Mouse (Mus musculus) hindbrain, embryonic 11.5 days (tissue): ENCODE measurements around the gene Lgals3bp. TPM values are rescaled to one million over a fixed set of nuclear protein-coding genes. Genes with fewer than 3 reads are reported as not detected.

ENCODE experiments used
- ATAC-seq: fragments of 200-750 bp; cut with Nextera tagmentation; 2 replicates; pipeline ENCODE4 v1.8.0; 2017; ENCODE audit warnings: mild to moderate bottlenecking, moderate TSS enrichment, moderate library complexity; ENCODE audit not compliant: low FRiP score
- DNase-seq: peaks from one replicate; pipeline ENCODE4 v3.0.0-alpha.2; 2015; ENCODE audit warnings: low spot score
- H3K27ac ChIP-seq: fragments of 300-500 bp; sonication (generic); 2 replicates; pipeline ENCODE4 v1.5.1; 2014; ENCODE audit warnings: mild to moderate bottlenecking, low read depth, low read length
- H3K27me3 ChIP-seq: fragments of 300-500 bp; sonication (generic); 2 replicates; pipeline ENCODE4 v1.6.1; 2014; ENCODE audit warnings: mild to moderate bottlenecking, low read length, moderate library complexity, mixed read lengths; ENCODE audit not compliant: control insufficient read depth, insufficient read depth
- H3K36me3 ChIP-seq: fragments of 300-500 bp; sonication (generic); 2 replicates; pipeline ENCODE4 v1.6.1; 2014; ENCODE audit warnings: mild to moderate bottlenecking, low read length, moderate library complexity, mixed read lengths; ENCODE audit not compliant: control insufficient read depth, insufficient read depth
- H3K4me1 ChIP-seq: fragments of 300-500 bp; sonication (generic); replicated peaks from 2 replicates; pipeline ENCODE4 v1.6.1; 2014; ENCODE audit warnings: low read length, mixed read lengths; ENCODE audit not compliant: control insufficient read depth, insufficient read depth
- H3K4me2 ChIP-seq: fragments of 300-500 bp; sonication (generic); replicated peaks from 2 replicates; pipeline ENCODE4 v1.6.1; 2014; ENCODE audit warnings: mild to moderate bottlenecking, low read depth, low read length
- H3K4me3 ChIP-seq: fragments of 300-500 bp; sonication (generic); 2 replicates; pipeline ENCODE4 v1.5.1; 2014; ENCODE audit warnings: low read depth, low read length
- H3K9ac ChIP-seq: fragments of 300-500 bp; sonication (generic); 2 replicates; pipeline ENCODE4 v1.6.1; 2014; ENCODE audit warnings: low read depth, low read length
- H3K9me3 ChIP-seq: fragments of 300-500 bp; sonication (generic); 2 replicates; pipeline ENCODE4 v1.6.1; 2016; ENCODE audit warnings: low read length; ENCODE audit not compliant: control insufficient read depth
- WGBS: fragments of 180-500 bp; shearing (Covaris S2); extraction: QIAGEN DNeasy Blood & Tissue Kit; methylation state at CpG from one replicate; pipeline ENCODE4 v1.1.7; 2014; 5-methylcytosine and 5-hydroxymethylcytosine counted together
- polyA plus RNA-seq: library from polyadenylated mRNA; unstranded; fragments of >200 nt; fragmentation: Nextera tagmentation; extraction: Ambion mirVana; gene quantifications from 2 replicates; pipeline ENCODE4 v1.2.1, GENCODE M21; 2014

Gene Lgals3bp
- polyA plus RNA-seq, 1 experiment from 2014 or later, result 2.7 TPM

- ATAC-seq, result peak; percentile 90
- H3K9ac ChIP-seq, result peak overlapping the region; percentile 89
- peak overlapping the region; percentile 89 for H3K4me2 ChIP-seq
- peak; percentile 89 for DNase-seq
- no peaks in the 10 kb centered on the region for H3K27me3 ChIP-seq
- under 1% methylated on average over 36 of the region's 43 CpGs for WGBS
- H3K36me3 ChIP-seq, result no peaks in the 10 kb centered on the region
- peaks cover 6% of the 10 kb centered on the region; the same call in 1 of the 2 replicates for H3K4me1 ChIP-seq
- H3K27ac ChIP-seq, result peak overlapping the region; percentile 79
- H3K4me3 ChIP-seq, result peak overlapping the region; percentile 79
- H3K9me3 ChIP-seq, result no peaks in the 10 kb centered on the region
Observed at GRCm38 (mm10) chr11:118355205-118355604, 46.7 kb downstream of the Lgals3bp start.

- Histone ChIP-seq H3K4me1 (peaks cover 6% of the 10 kb centered on the region; the same call in 1 of the 2 replicates), H3K27me3 (no peaks in the 10 kb centered on the region), H3K27ac (peak overlapping the region; percentile 79), H3K9ac (peak overlapping the region; percentile 89), H3K9me3 (no peaks in the 10 kb centered on the region), H3K36me3 (no peaks in the 10 kb centered on the region), H3K4me2 (peak overlapping the region; percentile 89), H3K4me3 (peak overlapping the region; percentile 79)
- ATAC-seq, result no peak; the same call in 1 of the 2 replicates
- no peak for DNase-seq
- WGBS, result 0% methylated on average over 32 of the region's 47 CpGs
Observed at GRCm38 (mm10) chr11:118354636-118355191, 47.2 kb downstream of the Lgals3bp start.

- Histone ChIP-seq H3K9me3 (no peaks in the 10 kb centered on the region), H3K27ac (no peak overlapping the region), H3K27me3 (no peaks in the 10 kb centered on the region), H3K9ac (no peak overlapping the region), H3K4me2 (no peak overlapping the region), H3K36me3 (no peaks in the 10 kb centered on the region), H3K4me1 (peaks cover 6% of the 10 kb centered on the region; the same call in 1 of the 2 replicates), H3K4me3 (no peak overlapping the region)
- no peak for ATAC-seq
- 91% methylated on average over 5 of the region's 5 CpGs for WGBS
- DNase-seq, result no peak
Observed at GRCm38 (mm10) chr11:118349494-118349893, 52.4 kb downstream of the Lgals3bp start.

- no peak overlapping the region for H3K9ac ChIP-seq
- H3K27me3 ChIP-seq, result no peaks in the 10 kb centered on the region
- no peak overlapping the region for H3K4me2 ChIP-seq
- DNase-seq, result no peak
- no peaks in the 10 kb centered on the region for H3K36me3 ChIP-seq
- H3K4me1 ChIP-seq, result peaks cover 3% of the 10 kb centered on the region; the same call in 1 of the 2 replicates
- no peak overlapping the region for H3K27ac ChIP-seq
- H3K4me3 ChIP-seq, result no peak overlapping the region
- no peaks in the 10 kb centered on the region for H3K9me3 ChIP-seq
- no peak for ATAC-seq
- WGBS, result 77% methylated on average over 5 of the region's 5 CpGs
Observed at GRCm38 (mm10) chr11:118348877-118349276, 53.0 kb downstream of the Lgals3bp start.

- no peaks in the 10 kb centered on the region for H3K27me3 ChIP-seq
- no peak for DNase-seq
- no peaks in the 10 kb centered on the region for H3K4me1 ChIP-seq
- no peak overlapping the region for H3K4me3 ChIP-seq
- no peak for ATAC-seq
- WGBS, result 81% methylated on average over 3 of the region's 3 CpGs
- no peak overlapping the region for H3K27ac ChIP-seq
- H3K36me3 ChIP-seq, result no peaks in the 10 kb centered on the region
- no peak overlapping the region for H3K9ac ChIP-seq
- no peak overlapping the region for H3K4me2 ChIP-seq
- no peaks in the 10 kb centered on the region for H3K9me3 ChIP-seq
Observed at GRCm38 (mm10) chr11:118348419-118348818, 53.5 kb downstream of the Lgals3bp start.

- H3K9ac ChIP-seq, result no peak overlapping the region
- no peaks in the 10 kb centered on the region for H3K36me3 ChIP-seq
- H3K9me3 ChIP-seq, result no peaks in the 10 kb centered on the region
- H3K4me2 ChIP-seq, result no peak overlapping the region
- H3K4me1 ChIP-seq, result no peaks in the 10 kb centered on the region
- H3K27me3 ChIP-seq, result no peaks in the 10 kb centered on the region
- H3K27ac ChIP-seq, result no peak overlapping the region
- DNase-seq, result no peak
- WGBS, result 90% methylated on average over 12 of the region's 12 CpGs
- H3K4me3 ChIP-seq, result no peak overlapping the region
- no peak for ATAC-seq
Observed at GRCm38 (mm10) chr11:118347911-118348310, 54.0 kb downstream of the Lgals3bp start.

GRCm38 (mm10) chr11:118347391-118347790 lies 54.5 kb downstream of the Lgals3bp start:
- no peak for ATAC-seq
- H3K27me3 ChIP-seq, result no peaks in the 10 kb centered on the region
- WGBS, result 95% methylated on average over 2 of the region's 2 CpGs
- H3K36me3 ChIP-seq, result no peaks in the 10 kb centered on the region
- H3K4me2 ChIP-seq, result no peak overlapping the region
- no peak overlapping the region for H3K9ac ChIP-seq
- no peak for DNase-seq
- no peak overlapping the region for H3K27ac ChIP-seq
- no peaks in the 10 kb centered on the region for H3K9me3 ChIP-seq
- H3K4me3 ChIP-seq, result no peak overlapping the region
- H3K4me1 ChIP-seq, result peaks cover under 1% of the 10 kb centered on the region

- no peak overlapping the region for H3K9ac ChIP-seq
- no peak overlapping the region for H3K27ac ChIP-seq
- DNase-seq, result no peak
- H3K9me3 ChIP-seq, result no peaks in the 10 kb centered on the region
- WGBS, result 93% methylated on average over 8 of the region's 8 CpGs
- no peaks in the 10 kb centered on the region for H3K36me3 ChIP-seq
- H3K4me2 ChIP-seq, result no peak overlapping the region
- H3K4me1 ChIP-seq, result peaks cover 6% of the 10 kb centered on the region
- no peak for ATAC-seq
- H3K4me3 ChIP-seq, result no peak overlapping the region
- no peaks in the 10 kb centered on the region for H3K27me3 ChIP-seq
Observed at GRCm38 (mm10) chr11:118346395-118347096, 55.3 kb downstream of the Lgals3bp start.

GRCm38 (mm10) chr11:118345693-118346092 lies 56.2 kb downstream of the Lgals3bp start:
- H3K9me3 ChIP-seq, result no peaks in the 10 kb centered on the region
- H3K27me3 ChIP-seq, result no peaks in the 10 kb centered on the region
- no peak for ATAC-seq
- peaks cover 6% of the 10 kb centered on the region for H3K4me1 ChIP-seq
- H3K4me2 ChIP-seq, result no peak overlapping the region
- DNase-seq, result no peak
- H3K9ac ChIP-seq, result no peak overlapping the region
- H3K27ac ChIP-seq, result no peak overlapping the region
- H3K36me3 ChIP-seq, result no peaks in the 10 kb centered on the region
- no peak overlapping the region for H3K4me3 ChIP-seq
- WGBS, result 80% methylated on average over 4 of the region's 4 CpGs
